Mouse (Mus musculus) cerebellum, postnatal 10 days (tissue): ENCODE measurements around the gene Sugct.

Experiments used
- DNase-seq, 2 experiments: peaks; one replicate each; pipeline ENCODE4 v3.0.0; 2021; ENCODE audit warnings: mixed read lengths in 2 of 2

Gene Sugct

DNA sequence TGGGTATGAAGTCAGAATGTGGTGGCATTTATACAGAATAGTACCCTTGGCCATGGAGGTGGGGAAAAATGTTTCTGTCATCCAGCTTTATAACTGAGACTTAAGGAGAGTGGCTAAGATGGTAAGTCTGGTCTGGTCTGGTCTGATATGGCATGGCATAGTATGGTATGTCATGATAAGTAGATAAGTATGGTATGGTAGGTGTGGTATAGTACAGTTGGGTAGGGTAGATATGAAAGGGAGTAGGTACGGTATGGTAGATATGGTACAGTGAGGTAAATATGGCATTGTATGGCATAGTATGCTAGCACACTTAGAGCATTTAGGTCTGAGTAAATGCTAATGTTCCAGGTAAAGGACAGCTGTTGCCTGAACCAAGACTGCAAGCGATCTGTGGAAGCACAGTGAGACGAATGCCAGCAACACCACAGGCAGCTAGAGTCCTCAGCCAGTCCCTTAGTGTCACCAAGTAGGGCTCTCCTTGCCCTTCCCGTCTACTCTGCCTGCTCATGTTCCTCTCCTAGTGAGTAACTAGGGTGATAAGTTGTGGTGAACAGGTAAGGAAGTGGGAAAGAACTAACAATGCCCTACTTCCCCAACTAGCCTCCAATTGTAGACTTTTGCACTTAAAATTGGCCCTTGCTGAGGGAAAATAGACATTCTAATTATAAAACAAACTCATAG, 667.4 kb downstream of the Sugct start:
- peak in 1 of 2 experiments; percentile 2 for DNase-seq

DNA sequence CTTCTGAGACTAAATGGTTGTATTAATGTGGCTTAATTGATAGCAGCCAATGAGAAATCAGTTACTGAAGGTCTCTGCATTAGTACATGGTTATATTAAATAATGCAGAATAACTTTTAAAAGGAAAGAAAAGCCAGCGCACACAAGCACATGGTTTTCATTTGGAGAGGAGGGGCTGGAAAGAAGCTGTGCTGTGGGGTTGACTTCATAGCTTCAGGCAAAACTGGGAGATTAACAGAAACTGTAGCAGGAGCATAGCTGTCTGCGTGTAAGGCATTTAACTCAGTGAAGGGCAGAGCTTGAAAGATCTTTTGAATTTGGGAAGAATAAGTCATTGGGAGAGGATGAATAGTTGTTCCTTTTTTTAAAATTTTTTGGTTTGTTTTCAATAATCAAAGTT, 668.4 kb downstream of the Sugct start:
- DNase-seq = no peak

GRCm38 (mm10) chr13:16996464-16996863, 698.9 kb downstream of the Sugct start:
- DNase-seq = no peak

DNA sequence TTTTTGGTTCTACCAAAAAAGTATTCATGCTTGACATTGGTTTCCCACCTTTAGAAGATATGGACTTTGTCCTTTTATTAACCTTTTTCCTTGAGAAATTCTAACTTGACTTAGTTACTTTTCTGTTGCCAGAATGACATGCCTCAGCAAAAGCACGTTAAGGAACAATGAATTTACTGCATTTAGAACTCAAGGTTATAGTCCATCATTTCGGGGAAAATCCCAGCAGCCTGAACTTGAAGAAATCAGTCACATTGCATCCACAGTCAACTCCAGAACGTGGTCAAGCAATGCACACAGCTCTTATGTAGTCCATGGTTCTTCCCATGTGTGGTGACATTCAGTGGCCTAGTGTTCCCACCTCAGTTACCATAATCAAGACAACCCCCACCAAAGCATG, 700.0 kb downstream of the Sugct start:
- no peak for DNase-seq

- peak; percentile 82 to 88 for DNase-seq
These were observed 717.6 kb downstream of the Sugct start for GRCm38 (mm10) chr13:16977743-16978142.

DNA sequence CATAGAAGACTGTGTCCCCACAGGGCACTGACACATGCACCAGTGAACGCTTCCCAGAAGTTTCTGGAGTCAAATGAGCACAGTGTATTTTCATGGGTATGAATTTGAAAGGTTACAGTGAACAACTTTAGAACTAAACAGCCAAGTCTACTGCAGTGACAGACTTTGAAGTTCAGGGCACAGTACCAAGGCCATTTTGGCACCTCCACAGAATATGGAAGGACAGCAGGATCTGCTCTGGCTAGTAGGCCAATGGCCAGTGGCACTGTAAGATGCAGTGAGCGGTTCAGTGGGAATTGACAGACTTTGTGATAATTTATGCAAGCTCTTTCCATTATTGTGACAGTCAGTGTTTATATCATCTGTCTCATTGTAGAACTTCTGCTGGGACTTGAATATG, 724.1 kb downstream of the Sugct start:
- DNase-seq = peak; percentile 35 to 69

DNA sequence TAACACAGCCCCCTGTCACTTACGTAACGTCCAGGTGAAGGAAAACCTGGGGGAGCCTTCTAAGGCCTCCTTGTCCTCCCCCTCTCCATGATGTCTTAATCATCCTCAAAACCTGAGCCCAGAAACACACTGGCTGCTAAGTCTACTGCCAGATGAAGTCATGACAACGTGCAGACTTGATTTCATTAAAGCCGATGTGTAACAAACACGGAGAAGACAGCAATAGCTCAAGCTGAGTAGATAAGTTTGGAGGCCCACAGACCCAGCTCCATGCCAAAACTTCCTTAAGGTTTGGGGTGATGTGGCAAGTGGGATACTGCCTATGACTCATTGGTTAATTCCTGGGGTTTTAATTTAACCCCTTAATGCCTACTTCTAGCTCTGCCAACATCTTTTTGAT, 726.4 kb downstream of the Sugct start:
- DNase-seq = no peak

- no peak for DNase-seq
These were observed 730.4 kb downstream of the Sugct start for GRCm38 (mm10) chr13:16964823-16965475.

DNA sequence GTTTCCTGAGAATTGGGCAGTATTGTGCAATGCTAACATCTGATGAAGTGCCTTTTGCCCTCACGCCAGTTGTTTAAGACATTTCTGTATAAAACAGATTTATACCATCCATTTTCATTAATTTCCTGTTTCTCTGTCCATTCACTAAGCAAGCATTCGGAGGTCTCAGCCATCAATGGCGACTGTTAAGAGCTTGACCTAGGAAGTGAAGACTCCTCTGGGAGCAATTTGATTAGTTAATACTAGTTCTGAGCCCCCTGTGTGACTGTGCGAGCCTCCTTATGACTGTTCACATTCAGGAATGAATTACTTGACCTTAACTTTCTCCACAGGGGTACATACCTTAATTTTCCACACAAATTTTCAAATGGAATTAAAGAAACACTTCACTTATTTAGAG, 743.3 kb downstream of the Sugct start:
- no peak for DNase-seq

GRCm38 (mm10) chr13:16939466-16939811, 755.9 kb downstream of the Sugct start:
- no peak for DNase-seq

- no peak for DNase-seq
These were observed 756.5 kb downstream of the Sugct start for GRCm38 (mm10) chr13:16938552-16939465.

DNA sequence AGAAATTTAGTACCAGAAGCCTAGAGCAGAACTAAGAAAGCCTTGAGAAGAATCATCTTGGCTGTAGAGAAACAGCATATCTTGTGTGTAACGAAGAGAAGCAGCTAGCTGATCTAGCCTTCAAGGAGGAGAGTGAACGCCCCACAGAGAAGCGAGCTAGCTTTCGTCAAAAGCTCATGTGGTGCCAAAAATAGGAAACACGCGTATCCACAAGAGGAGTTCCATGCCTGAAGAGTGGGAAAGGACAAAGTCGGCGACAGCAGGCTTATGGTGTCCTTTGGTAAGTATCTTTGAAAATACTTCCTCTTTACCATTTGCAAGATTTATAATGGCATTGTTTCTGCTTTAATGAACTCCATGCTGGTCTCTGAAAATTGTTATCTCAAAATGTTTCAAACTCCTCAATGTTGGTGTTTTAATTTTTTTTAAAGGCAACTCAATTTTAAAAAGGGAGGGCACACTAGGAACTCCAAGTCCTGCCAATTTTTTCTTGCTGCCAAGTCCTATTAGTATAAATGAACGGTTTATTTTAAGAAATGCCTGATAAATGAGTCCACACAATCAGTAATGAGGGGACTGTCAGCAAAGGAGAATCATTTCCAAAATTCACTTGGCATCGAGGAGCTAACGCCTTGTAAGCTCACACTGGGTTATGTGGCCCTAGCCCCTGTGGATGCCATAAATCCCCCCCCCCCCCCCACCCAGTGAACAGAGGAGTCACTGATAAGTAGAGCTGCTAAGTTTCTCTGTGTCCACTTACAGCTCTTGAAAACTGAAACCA, 757.7 kb downstream of the Sugct start:
- peak; percentile 30 to 40 for DNase-seq

GRCm38 (mm10) chr13:16935029-16935428, 760.3 kb downstream of the Sugct start:
- no peak for DNase-seq

GRCm38 (mm10) chr13:16933600-16933999, 761.8 kb downstream of the Sugct start:
- DNase-seq = no peak

DNA sequence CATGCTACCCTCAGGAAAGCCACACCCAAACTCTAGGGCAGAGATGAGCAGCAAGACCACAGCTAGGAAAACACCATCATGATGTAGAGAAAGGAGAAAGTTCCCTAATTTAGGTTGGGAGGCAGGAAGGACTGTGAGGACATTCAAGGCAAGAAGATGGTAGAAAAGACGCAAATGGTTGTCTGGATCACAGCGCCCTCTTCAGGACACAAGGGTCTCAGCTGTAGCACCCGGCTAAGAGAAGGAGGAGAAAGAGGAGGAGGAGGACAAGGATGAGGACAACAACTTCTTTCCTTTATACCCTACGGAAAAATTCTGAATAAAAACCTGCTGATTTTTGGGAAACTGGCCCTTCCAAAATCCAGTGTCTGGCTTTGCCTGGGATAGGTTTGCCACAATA, 774.0 kb downstream of the Sugct start:
- peak; percentile 4 to 5 for DNase-seq

DNA sequence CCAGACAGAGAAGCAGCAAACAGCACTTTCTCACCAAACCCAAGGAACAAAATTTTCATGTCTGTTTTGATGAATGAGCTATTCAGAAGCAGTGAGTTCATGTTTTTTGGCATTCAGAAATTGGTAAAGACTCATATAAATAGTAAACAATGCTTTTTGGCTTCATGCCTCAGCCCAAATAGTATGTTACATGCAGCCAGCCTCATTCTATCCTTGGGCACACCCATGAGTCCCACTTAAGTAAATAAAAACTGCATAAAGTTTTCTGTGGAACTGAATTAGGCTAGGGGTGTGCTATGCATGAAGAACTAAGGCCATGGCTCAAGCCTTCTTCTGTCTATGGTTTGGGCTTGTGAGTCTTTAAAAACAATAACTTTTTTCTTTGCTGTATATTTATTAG, 779.7 kb downstream of the Sugct start:
- no peak for DNase-seq

- DNase-seq = no peak
These were observed 783.1 kb downstream of the Sugct start for GRCm38 (mm10) chr13:16912214-16912613.

- no peak for DNase-seq
These were observed 788.4 kb downstream of the Sugct start for GRCm38 (mm10) chr13:16906974-16907373.

DNA sequence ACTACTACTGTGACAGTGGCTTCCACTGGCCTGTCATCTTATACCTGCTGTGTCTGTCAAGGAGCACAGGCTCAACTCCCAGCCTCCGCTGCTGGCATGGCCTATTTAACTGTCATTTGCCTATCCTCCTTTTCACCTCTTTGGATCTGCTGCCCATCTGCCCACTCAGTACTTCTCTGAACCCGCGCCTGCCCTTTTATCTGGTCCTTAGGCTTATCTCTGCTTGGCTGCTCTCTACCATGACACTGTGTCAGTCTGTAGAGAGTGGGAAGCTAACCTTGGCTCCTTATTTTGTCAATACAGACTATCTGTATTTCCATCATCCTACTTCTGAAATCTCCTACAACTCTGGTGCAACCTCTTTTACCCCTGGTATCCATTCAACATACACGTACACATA, 793.9 kb downstream of the Sugct start:
- DNase-seq = peak in 1 of 2 experiments; percentile 5

DNA sequence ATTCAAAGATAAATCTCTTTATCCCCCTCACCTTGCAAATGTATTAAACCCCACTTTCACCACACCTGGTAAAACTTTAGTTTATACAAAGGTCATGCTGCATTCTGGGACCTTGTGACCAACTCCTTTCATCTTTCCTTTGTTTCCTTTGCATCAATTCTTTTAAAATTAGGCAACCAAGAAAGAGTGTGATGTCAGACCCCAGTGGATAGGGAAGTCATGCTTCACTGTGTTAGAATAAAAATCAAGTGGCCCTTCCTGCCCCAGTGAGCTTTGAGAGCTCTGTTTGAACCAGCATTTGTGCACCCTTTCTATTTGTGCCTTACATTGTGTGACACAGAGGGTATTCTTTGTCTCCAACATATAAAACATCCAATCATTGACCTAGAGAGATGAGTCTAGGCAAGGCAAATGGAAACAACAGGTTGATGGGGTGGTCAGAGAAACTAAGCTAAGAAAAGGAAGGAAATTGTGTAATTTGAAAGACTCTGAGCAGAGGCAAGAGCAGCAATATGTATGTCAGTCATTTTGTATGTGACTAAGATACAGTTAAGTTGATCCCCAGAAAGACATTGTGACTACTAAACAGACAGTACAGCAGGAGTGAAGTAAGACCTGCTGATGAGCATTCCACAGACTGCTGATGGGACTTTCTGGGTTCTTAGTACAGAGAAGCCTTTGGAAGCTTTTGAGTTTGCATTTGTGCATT, 797.1 kb downstream of the Sugct start:
- no peak for DNase-seq

DNA sequence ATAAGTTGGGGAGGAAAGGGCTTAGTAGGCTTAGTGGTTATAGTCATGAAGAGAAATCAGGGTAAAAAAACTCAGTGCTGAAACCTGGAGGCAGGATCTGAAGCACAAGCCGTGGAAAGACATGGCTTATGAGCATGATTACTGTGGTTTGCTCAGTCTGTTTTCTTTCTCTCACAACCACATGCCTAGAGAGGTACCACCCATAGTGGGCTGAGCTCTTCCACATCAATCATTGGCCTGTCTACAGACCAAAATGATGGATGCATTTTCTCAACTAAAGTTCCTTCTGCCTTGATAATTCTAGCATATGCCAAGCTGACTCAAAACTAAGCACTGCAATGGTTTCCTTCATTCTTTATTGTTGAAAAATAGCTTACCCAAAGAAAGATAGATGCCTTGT, 817.3 kb downstream of the Sugct start:
- no peak for DNase-seq

GRCm38 (mm10) chr13:16859986-16860385, 835.4 kb downstream of the Sugct start:
- DNase-seq = no peak
